Mouse (Mus musculus): Measurements from ENCODE around the gene Col4a1.

DNA sequence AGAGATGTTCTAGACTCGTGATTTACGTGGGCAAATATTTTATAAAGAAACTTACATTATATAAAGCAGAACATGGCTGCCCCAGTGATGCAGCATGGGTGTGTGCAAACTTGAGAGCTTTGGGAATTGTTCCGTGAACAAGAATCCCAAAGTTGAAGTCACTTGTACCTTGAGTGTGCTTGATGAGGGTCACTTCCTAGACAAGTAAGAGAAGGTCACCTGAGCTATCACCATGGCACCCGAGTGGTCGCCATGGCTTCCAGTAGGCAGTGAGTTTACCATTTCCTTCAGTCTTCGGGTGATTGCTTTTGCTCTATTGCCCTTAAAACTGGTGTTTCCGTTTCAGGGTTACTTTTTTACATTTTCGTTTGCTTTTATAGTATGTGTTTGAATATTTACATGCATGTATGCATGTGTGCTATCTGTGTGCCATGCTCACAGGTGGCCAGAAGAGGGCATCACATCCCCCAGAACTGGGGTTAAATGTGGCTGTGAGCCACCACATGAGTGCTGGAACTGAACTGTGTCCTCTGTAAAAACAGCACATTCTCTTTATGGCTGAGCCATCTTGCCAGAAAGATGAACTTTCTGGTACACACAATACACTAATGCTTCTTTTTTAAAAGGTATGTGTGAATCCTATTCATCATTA is 42.3 kb upstream of the Col4a1 start:
- TF ChIP-seq CTCF (IDR thresholded peaks at IDR 0.05; ENCODE audit: borderline replicate concordance, insufficient read depth, low read depth, low read length) (no peak), POLR2A (IDR thresholded peaks at IDR 0.05; ENCODE audit: borderline replicate concordance, insufficient read depth, low read length) (no peak)
